Mouse (Mus musculus) liver, embryonic 14.5 days (tissue): ENCODE measurements around the gene Mt3. TPM values are rescaled to one million over a fixed set of nuclear protein-coding genes. Genes with fewer than 3 reads are reported as not detected.
A peak's percentile ranks its signal among the peaks of the same experiment; 100 is the strongest.

ENCODE experiments used
- ATAC-seq: fragments of 200-750 bp; cut with Nextera tagmentation; 2 replicates; pipeline ENCODE4 v1.8.0; 2017; ENCODE audit warnings: moderate number of reproducible peaks, mild to moderate bottlenecking, moderate library complexity; ENCODE audit not compliant: insufficient read depth
- DNase-seq, 3 experiments: peaks; one replicate each; pipeline ENCODE4 v3.0.0-alpha.2; 2012 to 2013; ENCODE audit warnings: low read depth in 3 of 3, low spot score in 3 of 3
- H3K27ac ChIP-seq: fragments of 300-500 bp; sonication (generic); 2 replicates; pipeline ENCODE4 v1.5.1; 2014; ENCODE audit warnings: moderate library complexity, mild to moderate bottlenecking, control low read depth, inconsistent platforms
- H3K27me3 ChIP-seq: fragments of 300-500 bp; sonication (generic); 2 replicates; pipeline ENCODE4 v1.6.1; 2014; ENCODE audit warnings: mild to moderate bottlenecking, low read length, moderate library complexity; ENCODE audit not compliant: control insufficient read depth, insufficient read depth
- H3K36me3 ChIP-seq: fragments of 300-500 bp; sonication (generic); replicated peaks from 2 replicates; pipeline ENCODE4 v1.6.1; 2014; ENCODE audit warnings: low read depth; ENCODE audit not compliant: control insufficient read depth, insufficient read depth
- H3K4me1 ChIP-seq, 2 experiments: fragments of 200-500 bp in 1 of 2; fragments of 300-500 bp in 1 of 2; sonication (generic) in 1 of 2; replicated peaks; 2 replicates each; pipeline ENCODE4 v1.6.1; 2012 to 2014; ENCODE audit warnings: antibody characterized with exemption in 1 of 2, inconsistent platforms in 1 of 2, low read length in 1 of 2; ENCODE audit not compliant: control insufficient read depth in 2 of 2, insufficient read depth in 2 of 2
- H3K4me2 ChIP-seq: fragments of 300-500 bp; sonication (generic); 2 replicates; pipeline ENCODE4 v1.6.1; 2014; ENCODE audit warnings: low read depth, mild to moderate bottlenecking, control low read depth, moderate library complexity
- H3K4me3 ChIP-seq, 2 experiments: fragments of 200-500 bp in 1 of 2; fragments of 300-500 bp in 1 of 2; sonication (generic) in 1 of 2; 2 replicates each; pipeline ENCODE4 v1.5.1; 2012 to 2014; ENCODE audit warnings: low read depth in 2 of 2, low read length in 2 of 2, mild to moderate bottlenecking in 2 of 2, control low read depth in 1 of 2, inconsistent platforms in 1 of 2, moderate library complexity in 1 of 2; ENCODE audit not compliant: insufficient read depth in 1 of 2
- H3K9ac ChIP-seq: fragments of 300-500 bp; sonication (generic); replicated peaks from 2 replicates; pipeline ENCODE4 v1.6.1; 2014; ENCODE audit warnings: mild to moderate bottlenecking, control low read depth, moderate library complexity
- H3K9me3 ChIP-seq: fragments of 300-500 bp; sonication (generic); 2 replicates; pipeline ENCODE4 v1.6.1; 2016; ENCODE audit warnings: low read length, mixed read lengths; ENCODE audit not compliant: control insufficient read depth
- CTCF ChIP-seq: IDR thresholded peaks from 2 replicates; pipeline ENCODE4 v1.5.1; 2016; ENCODE audit warnings: antibody characterized with exemption, low read depth, control low read depth
- EP300 ChIP-seq: IDR thresholded peaks from 2 replicates; pipeline ENCODE4 v1.6.1; 2016; ENCODE audit warnings: antibody characterized with exemption, low read depth
- WGBS: fragments of 180-500 bp; shearing (Covaris S2); extraction: QIAGEN DNeasy Blood & Tissue Kit; methylation state at CpG from one replicate; pipeline ENCODE4 v1.1.7; 2014; ENCODE audit not compliant: insufficient replicate concordance; 5-methylcytosine and 5-hydroxymethylcytosine counted together
- polyA plus RNA-seq, 2 experiments: library from polyadenylated mRNA; depleted of rRNA in 1 of 2; stranded (reverse) in 1 of 2; unstranded in 1 of 2; fragments of >200 nt; fragmentation: Nextera tagmentation in 1 of 2; extraction: Ambion mirVana in 1 of 2; gene quantifications; 2 replicates each; pipeline versions ENCODE4 v1.2.1 to v1.2.3; 2012 to 2014

Mt3 gene
- polyA plus RNA-seq, 2 experiments, result 0.10 TPM; not detected in 1

GRCm38 (mm10) chr8:94178857-94179712, 26.7 kb downstream of the Mt3 start, which contains the start of gene Mt1:
Gene Mt1 (plus strand): TSS chr8:94179082.
- under 1% methylated on average over 50 of the region's 50 CpGs for WGBS
- Histone ChIP-seq H3K9ac (peak within 1 kb of the TSS; percentile 98), H3K9me3 (no peaks in the 10 kb centered on the region), H3K27me3 (no peaks in the 10 kb centered on the region), H3K4me3 (peak within 1 kb of the TSS; percentile 78 to 90), H3K4me1 (peaks cover 33 to 38% of the 10 kb centered on the region in 2 experiments), H3K27ac (peak within 1 kb of the TSS; percentile 99), H3K36me3 (no peaks in the 10 kb centered on the region; the same call in 1 of the 2 replicates), H3K4me2 (peak within 1 kb of the TSS; percentile 88)
- DNase-seq (peak; percentile 99), ATAC-seq (peak; percentile 88)
- TF ChIP-seq CTCF (no peak), EP300 (peak; percentile 89)

DNA sequence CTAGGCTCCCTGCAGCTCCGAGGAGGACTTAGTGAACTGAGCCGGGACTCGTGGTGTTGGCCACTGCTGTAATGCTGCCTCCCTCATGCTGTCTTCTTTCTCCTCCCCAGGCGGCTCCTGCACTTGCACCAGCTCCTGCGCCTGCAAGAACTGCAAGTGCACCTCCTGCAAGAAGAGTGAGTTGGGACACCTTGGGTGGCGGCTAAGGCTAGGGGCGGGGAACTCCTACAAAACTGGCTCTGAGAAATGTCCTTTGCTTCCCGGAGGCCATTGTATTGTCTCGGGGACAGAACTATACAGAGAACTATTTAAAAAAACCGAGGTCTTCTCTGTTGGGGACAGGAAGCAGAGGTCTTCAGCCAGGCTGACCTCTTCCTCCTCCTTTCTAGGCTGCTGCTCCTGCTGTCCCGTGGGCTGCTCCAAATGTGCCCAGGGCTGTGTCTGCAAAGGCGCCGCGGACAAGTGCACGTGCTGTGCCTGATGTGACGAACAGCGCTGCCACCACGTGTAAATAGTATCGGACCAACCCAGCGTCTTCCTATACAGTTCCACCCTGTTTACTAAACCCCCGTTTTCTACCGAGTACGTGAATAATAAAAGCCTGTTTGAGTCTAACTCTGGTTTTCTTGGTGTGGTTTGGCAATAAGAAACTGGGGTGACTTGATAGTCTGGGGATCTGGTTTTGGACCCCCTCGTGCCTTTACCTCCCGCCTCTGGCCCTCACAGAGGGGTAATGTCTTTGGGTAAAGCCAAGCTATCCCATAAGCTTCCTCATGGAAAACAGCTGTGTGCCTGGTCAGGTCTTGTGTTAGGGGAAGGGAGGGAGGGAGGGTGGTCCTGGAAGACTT, 27.5 kb downstream of the Mt3 start:
- Histone ChIP-seq H3K9me3 (no peaks in the 10 kb centered on the region), H3K4me2 (peak overlapping the region; percentile 88), H3K4me1 (peaks cover 41 to 42% of the 10 kb centered on the region in 2 experiments), H3K36me3 (no peaks in the 10 kb centered on the region; the same call in 1 of the 2 replicates), H3K27ac (peak overlapping the region; percentile 99), H3K9ac (peak overlapping the region; percentile 98), H3K4me3 (peak overlapping the region; percentile 78 to 90), H3K27me3 (no peaks in the 10 kb centered on the region)
- WGBS, result 3% methylated on average over 25 of the region's 25 CpGs
- DNase-seq (peak in 1 of 3 experiments; percentile 75), ATAC-seq (no peak)
- TF ChIP-seq EP300 (no peak), CTCF (peak; percentile 0; the same call in 1 of the 2 replicates)

DNA sequence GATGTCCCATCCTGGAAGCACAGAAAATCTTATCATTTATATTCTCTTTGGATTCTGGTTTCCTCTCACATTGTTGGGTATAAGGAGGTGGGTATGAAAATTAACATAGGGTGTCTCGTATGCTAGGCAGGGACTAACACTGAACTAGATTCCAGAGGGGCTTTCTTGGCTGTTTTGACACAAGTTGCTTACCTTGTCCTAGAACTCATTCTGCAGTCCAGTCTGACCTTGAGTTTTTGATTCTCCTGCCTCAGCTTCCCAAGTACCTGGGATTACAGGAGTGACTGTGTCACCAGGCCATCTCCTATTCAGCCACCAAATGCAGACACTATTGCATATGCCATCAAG, 28.1 kb downstream of the Mt3 start:
- no peak; the same call in 1 of the 2 replicates for TF ChIP-seq EP300
- TF ChIP-seq CTCF, result no peak
- 65% methylated on average over 1 of the region's 1 CpGs for WGBS
- Histone ChIP-seq H3K27ac (peak overlapping the region; percentile 99), H3K36me3 (no peaks in the 10 kb centered on the region; the same call in 1 of the 2 replicates), H3K27me3 (no peaks in the 10 kb centered on the region), H3K9ac (peak overlapping the region; percentile 98), H3K4me2 (peak overlapping the region; percentile 88), H3K4me3 (peak overlapping the region; percentile 78 to 90), H3K4me1 (peaks cover 45% of the 10 kb centered on the region in 2 experiments), H3K9me3 (no peaks in the 10 kb centered on the region)
- ATAC-seq (no peak), DNase-seq (peak in 1 of 3 experiments; percentile 73)

GRCm38 (mm10) chr8:94182055-94182929, 29.9 kb downstream of the Mt3 start:
- DNase-seq, result no peak
- peak overlapping the region; percentile 59 to 66 for H3K4me3 ChIP-seq
- H3K4me2 ChIP-seq, result peak overlapping the region; percentile 88
- no peak for ATAC-seq
- 52% methylated on average over 13 of the region's 13 CpGs for WGBS
- peaks cover 61% of the 10 kb centered on the region in 2 experiments for H3K4me1 ChIP-seq
- no peaks in the 10 kb centered on the region; the same call in 1 of the 2 replicates for H3K36me3 ChIP-seq
- H3K27me3 ChIP-seq, result no peaks in the 10 kb centered on the region; the same call in 1 of the 2 replicates
- H3K27ac ChIP-seq, result peak overlapping the region; percentile 95
- no peaks in the 10 kb centered on the region for H3K9me3 ChIP-seq
- TF ChIP-seq CTCF (no peak), EP300 (no peak)
- peak overlapping the region; percentile 57 for H3K9ac ChIP-seq
